Mouse (Mus musculus) lung, embryonic 14.5 days (tissue): Measurements from ENCODE around the gene Gm10277. TPM values are rescaled to one million over a fixed set of nuclear protein-coding genes. Genes with fewer than 3 reads are reported as not detected.

ENCODE experiments used
- ATAC-seq: fragments of 200-750 bp; cut with Nextera tagmentation; 2 replicates; pipeline ENCODE4 v1.8.0; 2017; ENCODE audit warnings: mild to moderate bottlenecking, moderate TSS enrichment, moderate library complexity; ENCODE audit not compliant: insufficient read depth
- DNase-seq: peaks from one replicate; pipeline ENCODE4 v3.0.0-alpha.2; 2015
- H3K27ac ChIP-seq: fragments of 300-500 bp; sonication (generic); 2 replicates; pipeline ENCODE4 v1.5.1; 2014; ENCODE audit warnings: low read depth, mild to moderate bottlenecking, moderate library complexity
- H3K27me3 ChIP-seq: fragments of 300-500 bp; sonication (generic); 2 replicates; pipeline ENCODE4 v1.6.1; 2014; ENCODE audit warnings: low read length, control low read depth; ENCODE audit not compliant: insufficient read depth
- H3K36me3 ChIP-seq: fragments of 300-500 bp; sonication (generic); 2 replicates; pipeline ENCODE4 v1.6.1; 2014; ENCODE audit warnings: control low read depth; ENCODE audit not compliant: insufficient read depth
- H3K4me1 ChIP-seq: fragments of 300-500 bp; sonication (generic); 2 replicates; pipeline ENCODE4 v1.6.1; 2014; ENCODE audit warnings: antibody characterized with exemption, control low read depth; ENCODE audit not compliant: insufficient read depth
- H3K4me2 ChIP-seq: fragments of 300-500 bp; sonication (generic); 2 replicates; pipeline ENCODE4 v1.6.1; 2014; ENCODE audit warnings: mild to moderate bottlenecking
- H3K4me3 ChIP-seq: fragments of 300-500 bp; sonication (generic); 2 replicates; pipeline ENCODE4 v1.5.1; 2014; ENCODE audit warnings: low read depth, low read length
- H3K9ac ChIP-seq: fragments of 300-500 bp; sonication (generic); 2 replicates; pipeline ENCODE4 v1.6.1; 2014
- H3K9me3 ChIP-seq: fragments of 300-500 bp; sonication (generic); 2 replicates; pipeline ENCODE4 v1.6.1; 2016; ENCODE audit warnings: low read depth, low read length, control low read depth
- CTCF ChIP-seq: IDR thresholded peaks from 2 replicates; pipeline ENCODE4 v1.5.1; 2016; ENCODE audit warnings: antibody characterized with exemption, low read depth
- WGBS: fragments of 180-500 bp; shearing (Covaris S2); extraction: QIAGEN DNeasy Blood & Tissue Kit; methylation state at CpG from one replicate; pipeline ENCODE4 v1.1.7; 2014; 5-methylcytosine and 5-hydroxymethylcytosine counted together
- polyA plus RNA-seq: library from polyadenylated mRNA; unstranded; fragments of >200 nt; fragmentation: Nextera tagmentation; extraction: Ambion mirVana; gene quantifications from 2 replicates; pipeline ENCODE4 v1.2.1, GENCODE M21; 2014

Gm10277 gene
- polyA plus RNA-seq, 1 experiment from 2014 or later, result 1.5 TPM

GRCm38 (mm10) chr11:77791241-77791727, 3.7 kb upstream of the Gm10277 start:
- peak overlapping the region; percentile 79 for H3K27ac ChIP-seq
- peak overlapping the region; percentile 1 for H3K9ac ChIP-seq
- H3K9me3 ChIP-seq, result no peaks in the 10 kb centered on the region
- H3K36me3 ChIP-seq, result no peaks in the 10 kb centered on the region
- no peak for TF ChIP-seq CTCF
- WGBS, result 23% methylated on average over 8 of the region's 8 CpGs
- H3K4me2 ChIP-seq, result peak overlapping the region; percentile 12
- no peaks in the 10 kb centered on the region for H3K27me3 ChIP-seq
- peaks cover 18% of the 10 kb centered on the region for H3K4me1 ChIP-seq
- H3K4me3 ChIP-seq, result no peak overlapping the region
- ATAC-seq, result peak; percentile 42
- peak; percentile 63 for DNase-seq

- WGBS, result 15% methylated on average over 9 of the region's 9 CpGs
These were observed 2.7 kb upstream of the Gm10277 start for GRCm38 (mm10) chr11:77790286-77790685.

DNA sequence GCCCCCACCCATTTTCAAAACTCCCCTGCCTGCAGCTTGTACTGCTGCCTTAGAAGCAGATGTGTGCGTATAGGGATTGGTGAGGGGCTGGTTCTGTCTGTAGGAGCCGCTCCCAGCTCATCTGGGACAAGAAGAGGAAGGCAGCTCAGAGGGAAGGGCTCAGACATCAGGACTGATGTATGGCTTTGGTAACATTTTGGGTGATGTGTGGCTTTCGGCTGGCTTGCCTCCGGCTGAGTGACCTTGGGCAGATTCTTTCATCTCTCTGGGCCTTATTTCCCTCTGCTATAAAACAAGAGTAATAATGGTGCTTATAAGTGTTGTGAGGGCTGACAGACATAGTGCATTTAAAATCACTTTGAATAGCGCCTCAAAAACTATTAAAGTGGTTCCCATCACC, 2.0 kb upstream of the Gm10277 start:
- Histone ChIP-seq H3K27me3 (no peaks in the 10 kb centered on the region), H3K9ac (no peak overlapping the region), H3K4me1 (peaks cover 30% of the 10 kb centered on the region), H3K36me3 (0 out of 2 replicates have a peak, but pooled peaks cover 3% of the 10 kb centered on the region), H3K4me2 (no peak overlapping the region), H3K4me3 (no peak overlapping the region), H3K9me3 (no peaks in the 10 kb centered on the region), H3K27ac (no peak overlapping the region)
- TF ChIP-seq CTCF, result no peak
- 82% methylated on average over 5 of the region's 5 CpGs for WGBS
- DNase-seq (no peak), ATAC-seq (no peak)

More at GRCm38 (mm10) chr11:77790286-77790685, 2.7 kb upstream of the Gm10277 start:
- ATAC-seq (no peak), DNase-seq (no peak)
- no peak for TF ChIP-seq CTCF
- no peaks in the 10 kb centered on the region for H3K9me3 ChIP-seq
- no peak overlapping the region for H3K4me3 ChIP-seq
- H3K36me3 ChIP-seq, result 0 out of 2 replicates have a peak, but pooled peaks cover under 1% of the 10 kb centered on the region
- no peaks in the 10 kb centered on the region for H3K27me3 ChIP-seq
- peak overlapping the region; percentile 79 for H3K27ac ChIP-seq
- no peak overlapping the region; the same call in 1 of the 2 replicates for H3K4me2 ChIP-seq
- H3K9ac ChIP-seq, result 0 out of 2 replicates have a peak overlapping the region, but pooled peaks have one; percentile 13
- peaks cover 28% of the 10 kb centered on the region for H3K4me1 ChIP-seq

DNA sequence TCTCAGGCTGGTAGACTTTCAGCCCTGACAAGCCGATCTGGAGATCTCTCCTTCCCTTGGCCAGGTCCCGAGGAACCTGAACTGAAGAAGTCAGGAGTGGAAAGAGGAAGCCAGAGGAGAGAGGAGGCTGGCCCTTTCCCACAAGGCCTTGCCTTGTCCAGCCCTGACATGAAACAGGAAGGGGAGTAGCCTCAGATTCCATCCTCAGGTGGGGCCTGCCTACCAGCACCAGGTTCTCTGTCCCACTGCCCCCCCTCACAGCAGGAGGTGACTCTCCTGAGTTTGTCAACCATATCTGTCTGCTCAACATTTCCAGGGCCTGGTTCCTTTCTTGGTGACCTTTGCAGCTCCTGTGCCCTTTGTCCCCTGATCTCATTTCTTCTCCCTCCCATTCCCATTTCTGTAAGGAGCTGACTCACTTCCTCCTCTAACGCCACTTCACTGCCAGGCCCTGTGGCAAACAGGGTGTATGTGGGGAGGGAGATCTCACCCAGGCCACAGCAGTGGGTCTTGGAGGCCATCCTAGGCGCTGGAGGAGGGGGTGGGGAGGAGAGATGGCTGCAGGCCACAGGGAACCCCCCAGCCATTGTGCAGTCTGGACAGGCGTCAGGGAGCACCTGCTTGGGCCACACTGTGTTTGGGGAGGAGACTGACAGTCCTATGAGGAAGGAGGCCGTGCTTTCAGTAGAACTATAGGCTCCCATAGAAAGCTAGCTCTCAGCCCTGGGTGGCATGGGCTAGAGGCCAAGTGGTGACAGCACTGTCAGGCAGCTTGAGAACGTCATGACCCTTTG, 1.6 kb downstream of the Gm10277 start:
- peak overlapping the region; percentile 36 for H3K4me2 ChIP-seq
- no peaks in the 10 kb centered on the region for H3K9me3 ChIP-seq
- H3K27ac ChIP-seq, result peak overlapping the region; percentile 92
- peaks cover 26% of the 10 kb centered on the region for H3K4me1 ChIP-seq
- ATAC-seq, result peak; percentile 18; the same call in 1 of the 2 replicates
- peaks cover 5% of the 10 kb centered on the region; the same call in 1 of the 2 replicates for H3K36me3 ChIP-seq
- 38% methylated on average over 7 of the region's 7 CpGs for WGBS
- TF ChIP-seq CTCF, result no peak
- DNase-seq, result peak; percentile 15
- no peak overlapping the region for H3K4me3 ChIP-seq
- H3K9ac ChIP-seq, result peak overlapping the region; percentile 26
- no peaks in the 10 kb centered on the region for H3K27me3 ChIP-seq

GRCm38 (mm10) chr11:77785396-77785767, 2.2 kb downstream of the Gm10277 start:
- Histone ChIP-seq H3K36me3 (peaks cover 7% of the 10 kb centered on the region; the same call in 1 of the 2 replicates), H3K9ac (peak overlapping the region; percentile 26; the same call in 1 of the 2 replicates), H3K4me3 (no peak overlapping the region), H3K27ac (peak overlapping the region; percentile 92), H3K9me3 (no peaks in the 10 kb centered on the region), H3K4me1 (peaks cover 22% of the 10 kb centered on the region), H3K27me3 (no peaks in the 10 kb centered on the region), H3K4me2 (peak overlapping the region; percentile 36)
- TF ChIP-seq CTCF, result no peak
- 9% methylated on average over 5 of the region's 5 CpGs for WGBS
- ATAC-seq, result peak; percentile 39; the same call in 1 of the 2 replicates
- DNase-seq, result peak; percentile 62

- 0 out of 2 replicates have a peak overlapping the region, but pooled peaks have one; percentile 26 for H3K9ac ChIP-seq
- peaks cover 19% of the 10 kb centered on the region for H3K4me1 ChIP-seq
- DNase-seq, result no peak
- 59% methylated on average over 9 of the region's 9 CpGs for WGBS
- no peaks in the 10 kb centered on the region for H3K27me3 ChIP-seq
- peaks cover 7% of the 10 kb centered on the region; the same call in 1 of the 2 replicates for H3K36me3 ChIP-seq
- no peaks in the 10 kb centered on the region for H3K9me3 ChIP-seq
- no peak for ATAC-seq
- H3K27ac ChIP-seq, result peak overlapping the region; percentile 92
- H3K4me3 ChIP-seq, result no peak overlapping the region
- no peak for TF ChIP-seq CTCF
- H3K4me2 ChIP-seq, result peak overlapping the region; percentile 36
These were observed 2.7 kb downstream of the Gm10277 start for GRCm38 (mm10) chr11:77784894-77785293.
